ENCODE assay signal across 15 mouse cellular contexts in the genomic region with DNA sequence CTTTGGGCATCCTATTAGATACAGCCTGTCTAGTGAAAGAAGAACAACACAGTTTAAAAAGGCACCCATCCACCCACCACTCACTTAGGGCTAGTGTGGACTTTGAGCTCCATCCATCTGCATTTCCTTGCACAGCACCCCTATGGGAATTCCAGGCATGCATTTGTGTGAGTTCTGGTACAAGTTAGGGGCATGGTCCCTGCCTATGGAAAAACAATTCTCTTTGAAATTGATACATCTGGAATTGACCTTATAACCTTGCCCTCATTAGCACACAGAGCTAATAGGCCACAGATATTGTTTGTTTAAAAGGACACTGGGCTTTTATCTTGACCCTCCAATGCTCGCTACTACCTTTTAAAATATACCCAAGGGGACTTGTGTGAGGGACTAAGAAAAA.
"Had no signal": no experiment of that assay in that cellular context is flagged by ENCODE, and none has a peak within 500 bp of the region (broad histone marks: within the 10 kb centered on the region; RNA-seq: fewer than 3 reads in every experiment).

No protein-coding gene starts in this region.

- H3K4me3 ChIP-seq: limb, embryonic 15.5 days; liver, embryonic 13.5 days; lung, embryonic 15.5 days; megakaryocyte, embryonic 14.5 days; midbrain, embryonic 12.5 days; neural tube, embryonic 15.5 days had no signal

- DNase-seq: kidney, adult 18-20 months; kidney, postnatal 10 days; liver, embryonic 13.5 days; liver, postnatal 0 days; lung, postnatal 14 days; right cerebral cortex, adult 18-20 months; right cerebral cortex, postnatal 25 days; thymus, postnatal 36 days had no signal

- ATAC-seq: liver, postnatal 0 days; midbrain, embryonic 16.5 days had no signal

- H3K27ac ChIP-seq: limb, embryonic 15.5 days; liver, embryonic 13.5 days; lung, embryonic 15.5 days; macrophage; midbrain, embryonic 12.5 days; neural tube, embryonic 15.5 days had no signal

- H3K36me3 ChIP-seq: liver, embryonic 13.5 days; lung, embryonic 15.5 days; midbrain, embryonic 12.5 days; neural tube, embryonic 15.5 days had no signal

- H3K27me3 ChIP-seq: liver, embryonic 13.5 days; megakaryocyte, embryonic 14.5 days; midbrain, embryonic 12.5 days; neural tube, embryonic 15.5 days had no signal

- H3K9me3 ChIP-seq: limb, embryonic 15.5 days; liver, embryonic 13.5 days; lung, embryonic 15.5 days; megakaryocyte, embryonic 14.5 days; midbrain, embryonic 12.5 days; neural tube, embryonic 15.5 days had no signal

- H3K4me1 ChIP-seq: liver, embryonic 13.5 days; megakaryocyte, embryonic 14.5 days; midbrain, embryonic 12.5 days had no signal
